Mouse (Mus musculus) MEL-GATA-1-ER (cell line): ENCODE results near the gene Plekhd1.

ENCODE experiments used
- DNase-seq: peaks from one replicate; pipeline ENCODE4 v3.0.0-alpha.2; 2012; ENCODE audit warnings: low read depth; ENCODE audit errors: extremely low read depth

The Plekhd1 gene

DNA sequence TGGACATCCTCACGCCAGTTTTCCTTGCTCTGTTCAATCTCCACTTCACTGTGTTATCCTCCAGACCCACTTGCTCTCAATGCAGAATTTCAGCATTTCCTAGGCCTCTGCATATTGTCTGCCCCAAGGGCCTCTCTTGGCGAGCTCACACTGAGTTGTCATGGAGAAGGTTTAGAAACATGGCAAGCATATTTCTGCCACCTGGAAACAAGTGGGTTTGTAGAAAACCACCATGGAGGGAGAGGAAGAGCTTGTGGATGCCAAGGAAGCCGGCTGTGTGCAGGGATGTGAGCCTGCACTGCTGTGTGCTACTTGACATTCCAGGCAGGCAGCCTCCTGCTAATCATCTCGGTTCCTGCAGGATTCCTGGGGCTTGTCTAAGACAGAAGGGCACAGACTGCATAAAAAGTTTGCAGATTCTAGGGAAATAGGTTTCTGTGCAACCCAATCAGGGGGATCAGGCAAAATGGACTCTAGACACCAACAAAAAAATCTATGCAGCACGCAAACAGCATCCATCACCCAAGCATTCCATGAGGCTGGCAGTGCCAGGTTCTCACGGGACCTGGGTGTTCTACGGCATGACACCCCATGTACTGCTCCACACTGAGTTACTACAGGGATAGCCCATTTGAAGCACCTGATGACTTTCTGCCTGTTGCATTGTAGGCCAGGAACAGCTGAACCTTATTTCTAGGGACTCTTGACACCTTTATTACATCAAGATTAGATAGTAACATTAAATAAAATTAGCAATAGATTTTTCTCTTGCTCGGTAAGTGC lies 53.8 kb downstream of the Plekhd1 start:
- no peak for DNase-seq

DNA sequence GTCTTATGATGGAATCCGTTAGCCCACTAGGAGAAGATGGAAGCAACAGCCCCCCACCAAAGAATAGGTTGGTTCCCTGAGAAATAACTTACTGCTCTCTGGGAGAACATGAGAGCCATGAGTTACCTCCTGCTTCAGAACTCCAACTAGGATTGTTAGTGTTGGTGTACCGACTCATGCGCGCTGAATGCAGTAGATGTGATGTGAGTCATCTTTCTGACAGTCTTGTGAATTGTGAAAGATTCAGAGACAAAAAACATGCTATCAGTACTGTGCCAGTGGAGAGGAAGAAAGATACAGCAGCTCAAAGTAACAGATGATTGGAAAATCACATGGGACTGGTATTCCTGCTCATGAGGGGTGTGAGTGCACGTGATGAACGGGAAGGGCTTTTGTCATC lies 59.2 kb downstream of the Plekhd1 start:
- no peak for DNase-seq

DNA sequence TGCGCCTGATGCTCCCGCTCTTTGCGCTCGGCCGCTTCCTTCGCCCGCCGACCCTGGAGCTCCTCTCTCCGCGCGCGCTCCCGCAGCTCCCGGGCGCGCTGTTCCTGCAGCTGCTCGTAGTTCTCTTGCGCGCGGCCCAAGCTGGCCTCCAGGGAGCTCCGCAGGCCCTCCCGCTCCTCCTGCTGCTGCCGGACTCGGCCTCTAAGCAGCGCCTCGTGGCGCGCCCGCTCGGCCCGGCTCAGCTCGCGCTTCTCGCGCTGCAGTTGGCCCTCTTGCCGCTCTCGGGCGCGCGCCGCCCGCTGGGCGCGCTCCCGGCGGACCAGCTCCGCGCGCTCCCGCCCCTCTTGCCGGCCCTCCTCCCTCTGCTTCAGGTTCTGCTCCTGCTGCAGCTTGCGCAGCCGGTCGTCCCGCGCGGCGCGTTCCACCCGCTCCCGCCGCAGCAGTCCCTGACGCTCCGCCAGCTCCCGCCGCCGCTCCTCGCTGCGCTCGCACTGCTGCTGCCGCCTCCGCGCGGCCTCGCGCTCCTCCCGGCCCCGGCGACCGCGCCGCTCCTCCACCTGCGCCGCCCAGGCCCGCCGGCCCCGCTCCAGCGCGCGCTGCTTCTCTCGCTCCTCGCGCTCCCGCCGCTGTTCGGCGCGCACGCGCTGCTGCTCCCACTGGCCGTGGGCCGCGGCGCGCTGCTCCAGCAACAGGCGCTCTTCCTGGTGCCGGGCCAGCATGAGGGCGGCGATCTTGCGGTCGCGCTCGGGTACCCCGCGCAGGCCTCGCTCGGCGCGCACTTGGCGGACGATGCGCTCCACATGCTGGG lies 65.6 kb downstream of the Plekhd1 start:
- DNase-seq: no peak

DNA sequence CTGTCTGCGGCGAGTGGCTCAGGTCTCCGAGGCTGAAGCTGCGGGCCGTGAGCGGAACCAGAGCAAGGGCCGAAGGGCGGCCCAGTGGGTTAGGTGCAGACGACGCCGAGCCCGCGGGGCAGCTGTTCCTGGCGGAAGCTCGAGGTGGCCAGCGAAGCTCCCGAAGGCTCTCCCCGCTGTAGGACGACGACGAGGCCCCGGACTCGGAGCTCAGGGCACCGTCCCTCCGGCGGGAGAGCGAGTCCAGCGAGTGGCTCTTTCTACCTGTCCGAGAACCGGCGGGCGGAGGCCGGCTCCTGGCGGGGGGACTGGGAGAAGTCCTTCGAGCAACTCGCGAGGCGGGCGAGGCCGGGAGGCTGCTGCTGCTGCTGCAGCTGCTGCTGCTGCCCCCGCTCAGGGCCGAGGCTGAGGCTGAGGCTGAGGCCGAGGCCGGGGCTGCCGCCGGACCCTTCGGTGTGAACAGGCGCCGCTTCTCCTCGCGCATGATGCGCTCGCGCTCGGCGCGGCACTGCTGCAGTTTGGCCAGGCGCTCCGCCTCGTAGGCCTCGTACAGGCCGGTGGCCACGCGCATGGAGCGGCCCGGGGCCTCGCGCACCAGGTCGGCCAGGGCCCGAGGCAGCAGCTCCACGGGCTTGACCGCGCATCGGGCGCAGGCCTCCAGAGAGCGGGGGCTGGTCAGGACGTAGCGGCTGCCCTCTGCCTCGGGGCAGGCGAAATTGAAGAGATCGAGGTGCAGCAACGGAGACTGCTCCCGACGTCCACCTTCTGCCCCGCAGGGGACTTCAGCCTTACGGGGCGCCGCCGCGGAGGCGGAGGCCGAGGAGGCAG lies 66.4 kb downstream of the Plekhd1 start:
- DNase-seq: no peak

DNA sequence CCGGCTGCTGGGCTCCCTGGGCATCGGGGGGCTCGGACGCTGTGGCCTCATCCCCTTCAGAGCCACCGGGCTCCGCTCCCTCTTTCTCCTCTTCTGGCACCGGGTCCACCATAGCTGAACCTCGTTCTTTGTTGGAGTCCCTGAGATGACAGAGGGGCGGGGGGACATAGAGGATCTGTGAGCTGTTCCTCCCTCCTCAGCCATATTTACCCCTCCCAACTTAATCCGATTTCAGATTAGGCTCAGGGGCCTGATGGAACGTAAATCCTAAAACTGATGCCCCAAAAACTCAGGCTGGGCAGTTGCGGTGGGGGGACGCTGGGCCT lies 67.0 kb downstream of the Plekhd1 start:
- DNase-seq: no peak

DNA sequence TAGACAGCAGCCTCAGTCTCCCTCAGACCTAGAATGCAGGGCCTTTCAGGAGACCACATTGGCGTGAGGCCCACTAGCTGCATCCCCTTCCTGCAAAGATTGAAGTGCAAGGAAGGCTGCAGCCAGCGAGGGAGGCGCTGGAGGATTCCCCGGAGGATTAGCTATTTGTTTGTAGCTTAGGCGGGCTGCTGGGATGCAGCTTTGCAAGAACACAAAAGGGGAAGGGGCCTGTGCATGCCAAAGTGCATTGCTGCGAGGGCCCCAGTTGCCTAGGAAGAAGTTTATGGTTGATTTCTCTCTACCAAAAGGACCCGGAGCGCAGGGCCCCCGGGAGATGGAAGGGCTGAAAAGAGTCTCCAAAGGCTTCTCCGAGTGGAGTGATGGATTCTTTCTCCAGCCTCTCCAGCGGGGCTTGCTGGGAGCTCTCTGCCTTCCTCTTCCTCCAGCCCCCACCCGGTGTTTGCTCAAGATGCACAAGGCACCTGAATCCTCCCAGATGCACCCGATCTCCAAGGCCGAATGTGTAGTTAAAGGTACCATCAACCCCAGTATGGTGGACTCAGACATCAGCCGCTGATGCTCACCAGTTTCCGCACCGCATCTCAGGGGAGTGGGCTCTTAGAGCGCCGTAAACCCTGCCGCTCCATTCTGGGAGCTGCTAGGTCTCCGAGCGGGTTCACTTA lies 67.5 kb downstream of the Plekhd1 start:
- no peak for DNase-seq

DNA sequence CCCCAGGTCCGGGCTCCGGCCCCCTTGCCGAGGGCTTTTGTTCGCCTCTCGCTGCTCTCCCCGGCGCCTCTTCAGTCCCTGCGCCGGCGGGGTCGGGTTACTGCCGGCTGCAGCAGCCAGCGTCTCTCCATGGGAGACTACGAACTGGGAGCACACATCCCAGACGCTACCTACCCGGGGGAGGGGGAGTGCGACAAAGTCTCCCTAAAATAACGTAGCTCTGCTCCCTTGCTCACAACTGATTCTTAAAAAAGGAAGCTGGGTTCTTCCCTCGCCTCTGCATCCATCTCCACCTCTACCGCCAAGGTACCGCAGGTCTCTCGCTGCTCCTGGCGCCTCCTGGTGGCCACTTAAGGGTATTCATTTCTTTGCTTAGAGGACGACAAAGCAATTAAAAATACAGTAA lies 68.0 kb downstream of the Plekhd1 start, which contains the start of gene Ccdc177:
TSS of gene Ccdc177 (minus strand) at position 292 of the 406 bp plus-strand sequence.
- no peak for DNase-seq

DNA sequence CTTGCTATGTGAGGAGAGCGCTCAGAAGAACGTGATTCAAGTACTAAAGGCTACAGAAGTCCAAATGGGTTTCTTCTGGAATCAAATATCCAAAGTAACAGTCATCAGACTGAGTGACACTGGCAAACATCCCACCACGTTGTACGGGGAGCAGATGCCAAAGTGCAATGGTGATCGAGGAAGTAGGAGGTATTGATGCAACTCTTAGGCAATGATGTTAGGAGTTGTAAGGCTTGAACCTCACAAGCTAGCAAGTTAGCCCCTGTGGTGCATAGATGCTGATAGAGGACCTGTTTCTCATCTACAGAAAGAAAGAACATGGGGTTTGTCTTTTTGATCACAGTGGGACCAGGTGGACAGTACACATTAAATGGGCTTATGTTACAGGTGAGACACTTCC lies 70.6 kb downstream of the Plekhd1 start:
- DNase-seq: no peak

DNA sequence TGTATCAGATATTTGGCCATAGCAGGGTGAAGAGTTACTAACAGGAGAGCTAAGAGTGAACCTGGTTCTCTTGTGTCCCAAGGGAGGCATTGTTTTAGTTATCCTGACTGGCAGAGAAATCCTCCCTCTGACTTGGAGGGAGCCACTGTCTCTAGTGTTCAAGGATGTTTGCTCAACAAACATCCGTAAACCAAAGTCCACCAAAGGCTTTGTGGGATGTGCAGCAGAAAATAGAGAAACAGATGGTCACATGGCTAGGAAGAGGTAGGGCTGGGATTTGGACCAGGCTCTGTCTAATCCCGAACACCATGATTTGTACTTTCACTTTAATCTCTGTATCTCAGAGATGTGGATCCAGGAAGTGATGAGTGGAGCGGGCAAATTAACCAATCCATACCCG lies 71.7 kb downstream of the Plekhd1 start:
- DNase-seq: no peak

DNA sequence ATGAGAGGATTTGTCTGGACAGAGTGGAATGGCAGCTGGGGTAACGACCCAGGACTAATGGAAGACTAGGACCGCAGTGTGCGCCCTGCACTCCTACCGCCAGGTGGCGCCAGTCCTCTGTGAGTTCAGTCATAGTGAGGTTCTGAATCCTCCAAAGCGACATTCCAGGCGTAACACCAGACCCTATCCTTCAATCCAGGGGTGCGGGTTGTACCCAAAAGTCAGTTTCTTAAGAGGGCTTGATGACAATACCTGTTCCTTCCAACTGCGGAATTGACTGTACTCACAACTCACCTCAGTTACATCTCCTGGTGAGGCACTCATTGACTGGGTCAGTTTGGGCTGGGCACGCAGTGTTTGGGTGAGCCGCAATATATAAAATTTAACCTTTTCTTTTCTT lies 77.3 kb downstream of the Plekhd1 start:
- DNase-seq: peak; percentile 62
